Mouse (Mus musculus): ENCODE results near the gene Plppr3.

The Plppr3 gene

DNA sequence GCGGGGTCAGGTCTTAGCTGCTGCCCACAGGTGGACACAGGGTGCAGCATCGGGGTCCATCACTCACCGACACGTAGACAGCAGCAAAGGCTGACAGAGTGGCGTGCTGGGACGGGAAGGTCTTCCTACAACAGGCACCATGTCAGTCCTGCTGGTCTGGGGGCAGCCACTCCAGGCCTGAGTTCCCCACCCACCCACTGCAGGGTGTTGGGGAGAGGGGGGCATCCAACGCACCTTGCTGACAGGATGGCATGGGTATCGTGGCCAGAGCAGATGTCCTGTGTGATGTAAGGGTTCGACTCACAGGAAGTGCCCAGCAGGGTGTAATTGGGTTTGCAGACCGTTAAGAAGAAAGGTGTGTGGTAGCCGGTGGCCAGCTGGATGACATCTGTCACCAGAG, 7.8 kb downstream of the Plppr3 start:
- DNase-seq (ENCODE audit: low spot score in 2 of 2) = no peak

DNA sequence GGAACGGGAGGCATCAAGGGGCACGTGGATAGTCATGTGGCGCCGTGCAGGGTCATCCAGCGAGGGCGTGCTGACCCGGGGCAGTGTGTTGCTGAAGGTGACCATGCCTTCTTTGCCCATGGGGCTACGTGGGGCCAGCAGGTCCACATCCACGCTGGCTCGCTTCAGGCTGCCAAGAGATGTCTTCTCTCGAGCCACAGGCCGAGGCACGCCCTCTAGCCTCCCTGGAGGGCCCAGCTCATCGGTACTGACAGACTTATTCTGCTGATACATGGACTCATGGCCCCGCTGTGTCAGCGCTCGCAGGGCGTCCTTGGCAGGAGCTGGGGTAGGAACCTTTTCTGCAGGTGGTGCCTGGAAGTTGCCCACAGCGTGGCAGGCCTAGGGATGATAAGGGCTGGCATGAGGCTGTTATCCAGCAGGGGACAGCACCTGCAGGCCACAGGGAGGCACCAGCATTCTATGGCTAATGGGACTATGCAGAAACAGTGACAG, 8.6 kb downstream of the Plppr3 start:
- no peak for DNase-seq (ENCODE audit: low spot score in 2 of 2)

DNA sequence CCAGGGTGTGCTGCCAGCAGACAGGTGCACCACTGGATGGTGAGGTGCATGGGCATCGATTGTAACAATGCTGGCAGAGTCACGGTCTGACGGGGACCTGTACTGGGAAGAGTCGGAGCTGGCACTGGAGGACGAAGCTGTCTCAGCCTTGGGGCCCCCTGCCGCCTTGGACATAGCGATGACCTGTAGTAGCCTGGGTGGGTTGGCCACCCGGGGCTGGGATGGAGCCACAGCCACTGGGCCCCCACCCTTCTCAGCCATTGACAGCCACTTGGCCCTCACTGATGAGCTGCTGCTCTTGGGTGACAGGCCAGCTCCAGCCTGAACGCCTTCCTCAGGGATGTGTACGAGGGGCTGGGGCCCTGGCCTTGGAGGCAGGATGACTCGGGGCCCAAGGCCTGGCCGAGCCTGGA, 9.2 kb downstream of the Plppr3 start:
- DNase-seq (ENCODE audit: low spot score in 2 of 2) = no peak

DNA sequence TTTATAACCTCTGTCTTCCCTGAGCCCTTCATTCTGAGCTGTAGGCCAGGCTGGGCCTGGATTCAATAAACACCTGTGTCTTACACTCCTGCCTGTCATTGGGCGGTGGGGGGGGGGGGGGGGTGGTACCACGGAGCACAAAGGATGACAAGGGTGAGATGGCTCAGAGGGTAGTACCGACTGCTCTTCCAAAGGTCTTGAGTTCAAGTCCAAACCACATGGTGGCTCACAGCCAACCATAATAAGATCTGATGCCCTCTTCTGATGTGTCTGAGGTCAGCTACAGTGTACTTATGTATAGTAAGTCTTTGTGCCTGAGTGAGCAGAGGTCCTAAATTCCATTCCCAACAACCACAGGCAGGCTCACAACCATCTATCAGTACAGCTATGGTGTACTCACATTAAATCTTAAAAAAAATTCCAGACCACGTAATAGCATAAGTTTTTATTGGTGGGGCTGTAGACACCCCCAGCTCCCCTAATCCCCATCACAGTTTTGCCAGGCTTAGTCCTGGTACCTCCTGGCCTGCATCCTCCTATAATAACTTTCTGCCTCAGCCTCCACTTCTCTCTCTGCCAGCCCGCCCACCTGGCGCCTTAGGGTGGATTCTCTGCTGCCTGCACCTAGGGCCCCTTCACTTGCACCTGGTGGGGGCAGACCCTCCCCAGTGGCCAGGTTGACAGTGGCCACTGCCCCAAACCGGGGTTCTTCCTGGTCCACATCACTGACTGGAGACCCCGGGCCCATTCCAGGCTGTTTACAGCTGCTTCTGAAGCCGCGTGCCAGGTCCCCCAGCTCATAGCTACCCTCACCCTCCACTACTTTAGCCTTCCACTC, 9.9 kb downstream of the Plppr3 start:
- no peak for DNase-seq (ENCODE audit: low spot score in 2 of 2)

DNA sequence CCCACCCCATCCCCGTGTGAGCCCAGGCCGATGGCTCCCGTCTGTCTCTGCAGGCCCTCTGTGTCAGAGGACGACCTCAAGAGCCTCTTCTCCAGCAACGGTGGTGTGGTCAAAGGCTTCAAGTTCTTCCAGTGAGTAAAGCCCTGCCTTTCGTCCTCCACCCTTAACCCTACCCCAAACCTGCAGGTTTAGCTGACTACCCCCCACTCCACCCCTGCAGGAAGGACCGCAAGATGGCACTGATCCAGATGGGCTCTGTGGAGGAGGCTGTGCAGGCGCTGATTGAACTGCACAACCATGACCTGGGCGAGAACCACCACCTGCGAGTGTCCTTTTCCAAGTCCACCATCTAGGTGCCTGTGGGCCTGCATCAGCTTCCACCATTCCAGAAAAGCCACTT, 11.5 kb downstream of the Plppr3 start:
- no peak for DNase-seq (ENCODE audit: low spot score in 2 of 2)

DNA sequence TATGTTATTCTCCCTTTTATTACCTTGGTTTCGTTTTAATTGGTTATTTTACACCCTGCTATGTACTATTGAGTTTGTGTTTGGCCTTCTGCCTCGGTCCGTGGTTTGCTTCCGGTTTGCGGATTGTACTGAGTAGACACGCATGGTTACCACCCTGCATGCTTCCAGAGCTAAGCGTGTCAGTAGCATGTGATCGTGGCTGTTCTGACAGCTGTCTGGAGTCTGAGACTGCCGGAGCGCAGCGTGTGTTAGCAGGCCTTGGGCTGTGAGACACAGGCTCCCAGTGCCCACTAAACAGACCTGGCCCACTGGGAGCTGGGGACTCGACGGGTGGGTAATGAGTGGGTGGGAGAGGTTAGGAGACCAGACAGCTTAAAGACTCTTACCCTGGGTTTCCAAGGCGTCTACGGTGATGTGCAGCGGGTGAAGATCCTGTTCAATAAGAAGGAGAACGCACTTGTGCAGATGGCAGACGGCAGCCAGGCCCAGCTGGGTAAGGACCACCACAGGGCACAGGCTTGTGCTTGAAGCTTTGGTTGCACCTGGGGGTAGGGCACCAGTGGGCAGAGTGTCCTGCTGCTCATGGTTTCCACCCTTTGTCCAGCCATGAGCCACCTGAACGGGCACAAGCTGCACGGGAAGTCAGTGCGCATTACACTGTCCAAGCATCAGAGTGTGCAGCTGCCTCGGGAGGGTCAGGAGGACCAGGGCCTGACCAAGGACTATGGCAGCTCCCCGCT, 12.2 kb downstream of the Plppr3 start:
- no peak for DNase-seq (ENCODE audit: low spot score in 2 of 2)

DNA sequence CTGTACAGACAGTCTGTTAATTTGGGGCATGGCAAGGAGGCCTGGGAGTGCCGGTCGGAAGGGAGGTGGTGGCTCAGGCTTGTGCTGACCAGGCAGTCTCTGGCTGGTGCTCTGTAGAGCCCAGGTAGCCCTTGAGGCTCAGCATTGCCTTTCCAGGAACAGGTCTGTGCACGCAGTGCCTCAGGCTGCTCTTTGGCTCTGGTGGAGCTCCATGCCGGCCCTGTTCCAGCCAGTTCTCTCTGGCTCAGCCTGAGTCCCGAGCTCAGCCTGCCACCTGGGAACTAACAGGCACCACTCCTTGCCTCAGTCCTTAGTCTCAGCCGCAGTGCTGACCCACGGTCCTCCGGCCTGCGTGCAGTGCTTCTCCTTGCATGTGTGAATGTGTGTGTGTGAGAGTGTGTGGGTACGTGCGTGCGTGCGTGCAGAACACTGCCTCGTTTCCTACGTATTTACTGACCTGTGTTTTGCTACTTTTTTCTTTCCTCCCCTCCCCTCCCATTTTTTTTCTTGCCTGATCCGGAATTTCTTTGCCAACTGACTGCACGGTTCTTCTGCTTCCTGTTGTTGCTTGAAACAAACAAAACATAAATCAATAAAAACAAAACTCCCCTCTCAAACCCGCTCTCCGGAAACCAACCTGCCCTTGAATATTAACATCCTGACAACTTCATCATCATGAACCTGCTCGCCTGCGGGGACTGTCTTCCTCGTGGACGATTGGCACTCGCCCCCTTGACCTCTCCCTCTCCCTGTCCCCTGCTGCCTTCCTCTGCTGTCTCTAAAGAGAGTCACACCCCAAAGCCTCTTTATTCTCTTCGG, 13.0 kb downstream of the Plppr3 start:
- DNase-seq (ENCODE audit: low spot score in 2 of 2) = no peak

DNA sequence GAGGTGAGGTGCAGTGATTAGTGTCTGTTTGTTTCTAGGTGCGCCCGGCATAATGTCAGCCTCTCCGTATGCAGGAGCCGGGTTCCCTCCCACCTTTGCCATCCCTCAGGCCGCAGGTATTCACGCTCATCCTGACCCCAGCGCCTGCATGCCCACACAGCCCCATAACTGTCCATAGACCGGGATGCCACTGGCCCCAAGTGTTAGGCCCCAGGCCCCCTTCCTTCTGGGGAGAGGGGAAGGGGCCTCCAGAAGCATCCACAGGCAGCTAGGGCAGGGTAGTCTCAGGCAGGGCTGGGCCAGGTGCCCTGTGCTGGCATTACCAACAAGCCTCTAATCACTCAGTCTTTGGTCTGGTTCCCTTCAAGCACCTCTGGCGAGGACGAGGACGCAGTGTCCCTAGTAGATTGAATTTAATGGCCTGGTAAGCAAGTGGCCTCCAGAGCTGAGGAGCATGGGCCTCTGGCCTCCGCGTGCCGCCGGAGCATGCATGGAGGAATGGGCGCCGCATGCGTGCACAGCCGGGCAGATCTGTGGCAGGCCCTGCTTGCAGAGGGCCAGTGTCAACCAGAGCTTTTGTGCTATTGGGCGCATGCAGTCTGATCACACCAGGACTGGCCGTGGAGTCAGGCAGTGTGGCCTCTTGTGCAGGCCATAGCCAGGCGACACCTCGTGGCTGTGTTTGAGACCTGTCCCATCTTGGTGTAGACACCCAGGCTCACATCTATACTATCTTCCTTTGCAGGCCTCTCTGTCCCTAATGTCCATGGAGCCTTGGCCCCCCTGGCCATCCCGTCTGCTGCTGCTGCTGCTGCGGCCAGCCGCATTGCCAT, 14.1 kb downstream of the Plppr3 start:
- no peak for DNase-seq (ENCODE audit: low spot score in 2 of 2)

DNA sequence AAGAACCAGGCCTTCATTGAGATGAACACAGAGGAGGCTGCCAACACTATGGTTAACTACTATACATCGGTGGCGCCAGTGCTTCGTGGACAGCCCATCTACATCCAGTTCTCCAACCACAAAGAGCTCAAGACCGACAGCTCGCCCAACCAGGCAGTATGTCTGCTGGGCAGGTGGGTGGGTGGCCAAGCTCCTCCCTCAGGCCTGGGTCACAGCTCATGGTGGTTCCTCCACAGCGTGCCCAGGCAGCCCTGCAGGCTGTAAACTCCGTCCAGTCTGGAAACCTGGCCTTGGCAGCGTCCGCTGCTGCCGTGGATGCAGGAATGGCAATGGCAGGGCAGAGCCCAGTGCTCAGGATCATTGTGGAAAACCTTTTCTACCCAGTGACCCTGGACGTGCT, 15.3 kb downstream of the Plppr3 start:
- no peak for DNase-seq (ENCODE audit: low spot score in 2 of 2)

DNA sequence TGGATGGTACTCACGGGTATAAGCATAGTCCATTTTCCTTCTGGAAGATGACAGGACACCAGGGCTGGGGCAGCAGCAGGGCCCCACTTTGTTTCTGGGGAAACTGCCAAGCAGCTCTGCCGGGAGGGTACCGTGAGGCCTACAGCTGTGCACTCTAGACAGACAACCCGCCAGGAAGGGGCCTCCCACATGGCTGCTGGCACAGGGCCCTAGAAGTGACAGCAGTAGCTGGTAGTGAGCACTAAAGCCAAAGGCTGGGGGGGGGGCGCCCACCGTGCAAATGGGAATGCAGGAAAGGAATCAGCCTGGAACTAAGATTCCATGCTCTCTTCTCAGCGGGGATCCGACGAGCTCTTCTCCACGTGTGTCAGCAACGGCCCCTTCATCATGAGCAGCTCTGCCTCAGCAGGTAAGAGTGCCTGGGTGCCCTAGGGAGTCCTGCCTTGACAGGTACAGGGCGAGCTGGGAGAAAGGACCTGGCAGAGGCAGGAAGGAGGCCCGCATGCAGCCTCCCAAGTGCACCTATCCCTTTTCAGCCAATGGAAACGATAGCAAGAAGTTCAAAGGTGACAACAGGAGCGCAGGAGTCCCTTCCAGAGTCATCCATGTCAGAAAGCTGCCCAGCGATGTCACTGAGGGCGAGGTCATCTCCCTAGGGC, 15.9 kb downstream of the Plppr3 start:
- peak; percentile 76 to 78 for DNase-seq (ENCODE audit: low spot score in 2 of 2)

DNA sequence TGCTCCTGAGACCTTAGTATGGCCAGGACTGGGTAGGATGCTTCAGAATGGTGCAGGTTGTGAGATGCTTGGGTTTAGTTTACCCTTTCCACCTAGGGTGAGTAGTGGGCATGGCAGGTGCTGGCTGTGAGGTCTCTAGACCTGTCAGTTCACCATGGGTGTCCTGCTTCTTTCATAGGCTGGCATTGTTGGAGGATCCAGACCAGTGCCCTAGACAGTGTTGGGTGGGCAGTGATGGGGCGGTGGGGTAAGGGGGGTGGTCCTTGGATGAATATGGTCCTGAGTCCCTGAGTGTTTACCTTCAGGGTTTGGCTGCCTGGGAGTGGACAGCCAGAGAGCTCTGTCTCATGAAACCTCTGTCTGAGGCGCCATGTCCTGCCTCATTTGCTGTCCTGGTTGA, 16.5 kb downstream of the Plppr3 start:
- no peak for DNase-seq (ENCODE audit: low spot score in 2 of 2)

DNA sequence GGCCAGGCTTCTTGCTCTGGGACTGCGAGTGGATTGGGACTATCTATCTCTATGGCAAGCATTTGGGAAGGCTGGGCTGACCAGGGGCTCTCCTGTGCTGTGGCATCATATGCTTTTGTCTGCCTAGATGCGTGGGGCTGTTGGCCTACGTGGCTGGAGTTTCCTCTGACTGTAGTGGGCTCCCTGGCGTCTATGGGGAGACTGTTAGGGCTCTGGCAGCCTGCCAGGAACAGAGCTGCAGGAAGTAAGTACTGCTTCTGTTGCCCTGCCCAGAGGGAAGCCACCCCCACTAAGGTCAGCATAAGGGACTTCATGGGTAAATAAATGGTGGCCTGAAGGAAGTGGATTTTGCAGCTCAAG, 17.0 kb downstream of the Plppr3 start:
- peak in 1 of 2 experiments; percentile 68 for DNase-seq (ENCODE audit: low spot score in 2 of 2)

DNA sequence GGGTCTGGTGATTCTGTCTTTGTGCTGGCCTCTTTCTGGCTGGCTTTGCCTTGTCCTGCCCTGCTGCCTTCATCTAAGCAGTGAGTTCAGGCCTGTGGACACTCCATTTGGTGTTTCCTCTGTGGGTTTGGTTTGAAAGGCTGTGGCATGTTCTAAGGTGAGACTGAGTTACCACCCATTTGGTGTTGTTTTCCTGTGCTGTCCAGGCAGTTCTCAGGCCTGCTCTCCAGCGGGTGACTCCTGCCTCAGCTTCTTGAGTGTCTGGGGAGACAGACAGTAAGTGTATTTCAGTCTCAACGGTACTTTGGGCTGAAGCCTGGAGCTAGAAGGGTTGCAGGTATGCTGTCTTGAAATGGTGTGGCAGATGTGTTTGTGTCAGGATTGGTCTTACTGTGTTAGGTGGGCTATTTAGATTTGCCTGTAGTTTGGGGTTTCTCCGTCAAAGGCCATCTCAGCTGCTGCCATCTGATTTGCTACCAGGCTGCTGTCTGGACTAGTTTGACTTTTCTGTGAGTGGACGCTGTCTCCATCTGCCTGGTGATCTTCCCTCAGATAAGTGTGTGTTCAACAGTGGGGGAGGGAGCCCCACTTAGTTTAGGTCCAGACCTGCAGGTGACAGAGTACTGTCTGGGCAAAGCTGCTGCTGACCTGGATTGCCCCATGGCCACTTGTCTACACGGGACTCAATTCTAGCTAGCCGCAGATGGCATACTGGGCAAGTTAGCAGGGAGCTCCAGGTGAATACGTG, 17.6 kb downstream of the Plppr3 start:
- DNase-seq (ENCODE audit: low spot score in 2 of 2) = no peak

DNA sequence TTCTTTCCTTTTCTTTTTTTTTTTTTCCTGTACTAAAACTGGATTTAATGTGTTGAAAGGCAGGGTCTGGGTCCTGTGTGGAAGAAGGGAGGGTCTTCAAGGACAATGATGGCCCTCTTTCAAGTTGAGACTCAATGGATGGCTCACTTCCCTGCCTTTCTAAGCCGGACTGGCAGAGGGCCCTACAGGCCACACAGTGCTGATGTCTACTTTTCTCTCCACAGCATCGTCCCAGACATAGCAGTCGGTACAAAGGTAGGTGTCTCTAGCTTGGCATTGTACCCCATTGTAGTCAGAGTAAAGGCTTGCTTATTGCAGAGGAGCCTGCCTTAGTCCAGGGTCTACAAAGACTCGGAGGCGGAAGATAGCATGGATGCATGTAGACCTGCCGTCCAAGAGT, 18.2 kb downstream of the Plppr3 start:
- DNase-seq (ENCODE audit: low spot score in 2 of 2) = no peak

DNA sequence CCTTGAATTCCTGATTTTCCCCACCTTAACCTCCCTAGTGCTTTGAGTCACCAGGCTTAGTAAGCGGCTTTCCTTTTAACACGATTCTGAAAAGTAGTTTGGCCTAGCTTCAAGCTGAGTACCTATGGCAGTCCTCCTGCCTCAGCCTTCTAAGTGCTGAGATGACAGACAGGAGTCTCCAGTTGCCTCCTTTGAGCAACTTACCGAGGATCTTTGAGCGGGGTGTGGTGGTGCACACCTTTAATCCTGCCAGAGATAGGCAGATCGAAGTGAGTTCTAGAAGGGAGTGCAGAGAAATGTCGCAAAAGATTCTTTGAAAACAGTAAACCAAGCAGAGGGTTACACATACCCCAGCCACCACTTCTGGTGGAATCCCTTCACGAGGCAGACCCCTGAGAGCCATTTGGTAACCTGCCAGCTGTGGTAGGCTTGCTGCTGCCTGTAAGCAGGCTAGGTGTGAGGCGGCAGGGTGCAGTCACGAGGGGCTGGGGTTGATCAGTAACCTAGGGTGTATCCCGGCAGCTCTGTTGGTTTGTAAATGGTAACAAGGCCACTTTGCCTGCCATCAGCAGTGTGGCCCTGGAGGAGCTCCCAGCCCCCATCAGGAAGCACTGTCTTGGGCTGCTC, 18.8 kb downstream of the Plppr3 start:
- DNase-seq (ENCODE audit: low spot score in 2 of 2) = no peak

DNA sequence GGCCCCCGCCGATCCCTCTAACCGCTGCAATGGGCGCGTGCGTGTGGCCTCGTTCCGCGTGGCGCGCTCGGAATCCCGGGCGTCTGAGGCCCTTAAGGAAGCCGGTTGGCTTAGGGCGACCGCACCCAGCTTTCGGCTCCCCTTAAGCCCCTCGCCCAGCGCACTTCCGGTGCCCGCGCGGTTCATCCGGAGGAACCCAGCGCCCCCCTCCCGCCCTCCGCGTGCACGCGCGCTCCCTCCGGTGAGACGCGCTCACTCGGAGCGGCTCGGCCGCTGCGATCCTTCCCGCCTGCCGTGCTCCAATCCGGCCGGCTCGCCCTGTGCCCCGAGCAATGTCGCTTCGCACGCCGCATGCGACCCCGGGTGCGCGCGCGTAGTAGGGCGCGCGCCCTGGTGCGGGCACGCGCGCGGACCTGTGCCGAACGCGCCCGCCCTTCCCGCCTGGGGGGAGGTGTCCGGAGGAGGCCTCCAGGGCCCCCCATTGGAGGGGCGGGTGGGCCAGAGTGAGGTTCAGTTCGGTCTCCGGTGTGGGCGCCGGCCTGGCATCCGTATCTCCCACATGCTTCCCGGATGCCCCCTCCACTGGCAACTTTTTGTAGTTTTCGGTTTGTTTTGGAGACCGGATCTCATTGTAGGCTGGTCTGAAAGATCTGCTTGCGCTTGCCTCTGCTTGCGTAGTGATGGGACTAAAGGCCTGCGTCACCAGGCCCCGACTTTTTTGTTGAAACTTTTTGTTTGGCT, 19.5 kb downstream of the Plppr3 start:
- no peak for DNase-seq (ENCODE audit: low spot score in 2 of 2)

DNA sequence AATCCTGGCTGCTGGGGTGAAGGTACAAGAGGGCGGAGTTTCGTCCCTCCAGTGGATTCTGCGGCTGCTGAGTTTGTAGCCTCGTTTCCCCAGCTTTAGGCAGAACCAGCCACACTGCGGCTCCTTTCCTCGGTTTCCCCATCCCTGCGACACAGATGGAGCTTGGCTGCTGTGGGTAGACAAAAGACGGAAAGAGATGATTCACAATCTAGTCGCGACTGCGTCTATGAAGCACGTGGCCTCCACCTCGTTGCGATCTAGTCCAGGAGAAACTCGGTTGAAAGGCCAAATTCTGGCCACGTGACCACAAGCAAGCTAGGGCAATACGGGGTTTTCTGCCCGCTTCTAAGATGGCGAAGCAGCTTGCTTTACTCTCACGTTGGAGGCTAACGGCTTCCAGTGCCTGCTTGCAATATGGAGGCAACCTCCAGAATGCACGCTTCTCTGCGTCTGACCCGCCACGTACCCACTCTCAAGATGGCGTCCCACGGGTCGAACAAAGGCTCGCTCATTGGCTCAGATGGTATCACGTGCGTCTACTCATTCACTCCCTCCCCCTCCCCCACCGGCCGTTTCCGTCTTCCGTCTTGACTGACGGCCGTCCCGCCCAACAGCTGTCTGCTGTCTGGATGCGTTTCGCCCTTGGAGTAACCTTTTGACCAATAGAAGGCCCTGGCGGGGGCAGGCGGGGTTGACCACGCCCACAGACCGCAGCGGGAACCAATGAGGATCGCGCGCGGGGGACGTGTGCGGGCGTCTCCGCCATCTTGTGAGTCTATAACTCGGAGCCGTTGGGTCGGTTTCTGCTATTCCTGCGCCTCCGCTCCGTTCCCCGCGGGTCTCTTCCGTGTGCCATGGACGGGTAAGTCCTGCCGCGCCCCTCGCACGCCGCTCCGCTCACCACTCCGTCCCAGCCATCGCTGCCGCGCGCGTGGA, 20.3 kb downstream of the Plppr3 start, which contains the start of gene Ptbp1:
Gene Ptbp1 (plus strand): TSS at position 568 of the 936 bp plus-strand sequence.
- DNase-seq (ENCODE audit: low spot score in 2 of 2) = peak; percentile 99

DNA sequence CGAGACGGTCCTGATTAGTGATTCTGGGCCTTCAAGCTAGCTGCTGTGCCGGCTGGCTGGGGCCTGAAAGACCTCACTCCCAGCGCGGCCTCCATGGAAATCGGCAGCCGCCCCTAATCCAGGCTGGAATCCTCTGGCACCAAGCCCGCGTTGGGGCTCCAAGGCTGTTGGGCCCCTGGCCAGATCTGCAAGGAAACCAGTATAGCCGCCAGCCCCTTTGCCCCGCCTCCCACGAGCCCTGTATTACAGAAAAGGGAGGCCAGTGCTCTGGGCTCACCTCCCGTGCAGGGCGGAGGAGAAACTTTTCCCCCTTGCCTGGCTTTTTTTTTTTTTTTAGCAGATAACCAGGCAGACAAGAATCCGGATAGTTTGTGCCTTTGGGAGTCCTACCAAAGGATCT, 21.0 kb downstream of the Plppr3 start:
- DNase-seq (ENCODE audit: low spot score in 2 of 2) = peak; percentile 86 to 90

All from frontal cortex, postnatal 10 days (tissue).